Mouse (Mus musculus): Measurements from ENCODE around the gene Sema3e. TPM values are rescaled to one million over a fixed set of nuclear protein-coding genes. Genes with fewer than 3 reads are reported as not detected.

The Sema3e gene
- total RNA-seq, 2 experiments from 2014 or later, result 0.49 to 0.56 TPM

- no peak for DNase-seq
Measured at GRCm38 (mm10) chr5:14206794-14207193, 181.7 kb downstream of the Sema3e start.

GRCm38 (mm10) chr5:14209962-14210361 lies 184.9 kb downstream of the Sema3e start:
- DNase-seq, result no peak

DNA sequence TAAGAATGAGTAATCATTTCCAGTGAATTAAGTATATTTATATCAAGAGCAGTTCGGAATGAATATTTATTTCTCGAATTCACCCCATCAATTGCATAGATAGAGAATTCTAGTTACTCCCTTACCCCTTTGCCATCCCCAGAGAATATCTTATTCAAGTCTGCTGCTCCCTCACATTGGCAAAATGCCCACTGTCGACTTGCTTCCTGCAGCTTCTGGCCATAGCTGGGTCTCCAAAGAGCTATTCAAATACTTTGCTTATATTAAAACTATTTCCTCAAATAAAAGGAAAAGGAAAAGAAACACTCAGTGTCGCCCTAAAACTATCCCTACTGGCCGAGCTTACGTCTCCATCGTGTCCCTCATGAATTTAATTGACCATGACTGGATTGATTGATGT lies 191.1 kb downstream of the Sema3e start:
- no peak for DNase-seq

DNA sequence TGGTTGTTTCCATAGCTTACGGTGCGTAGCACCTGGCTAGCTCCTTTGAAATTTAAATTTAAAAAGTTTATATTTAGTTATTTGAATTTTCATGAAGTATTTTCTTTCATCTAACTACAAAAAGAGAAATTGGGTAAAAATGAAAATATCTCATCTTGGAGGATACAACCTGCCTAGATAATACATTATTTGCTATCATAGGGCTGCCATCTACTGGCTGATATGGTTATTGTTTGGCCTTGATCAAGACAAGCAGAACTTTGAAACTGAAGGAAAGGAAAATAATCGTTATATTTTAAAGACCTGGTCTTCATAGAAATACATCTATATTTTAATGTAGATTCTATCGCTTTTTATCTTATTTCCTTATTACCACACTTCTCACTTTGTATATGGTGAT lies 193.6 kb downstream of the Sema3e start:
- DNase-seq, result no peak

- peak in 1 of 2 experiments; percentile 1 for DNase-seq
Measured at GRCm38 (mm10) chr5:14224509-14224908, 199.4 kb downstream of the Sema3e start.

GRCm38 (mm10) chr5:14231027-14231426 lies 206.0 kb downstream of the Sema3e start:
- DNase-seq, result no peak

- peak; percentile 23 to 35 for DNase-seq
Measured at GRCm38 (mm10) chr5:14252583-14252982, 227.5 kb downstream of the Sema3e start.

DNA sequence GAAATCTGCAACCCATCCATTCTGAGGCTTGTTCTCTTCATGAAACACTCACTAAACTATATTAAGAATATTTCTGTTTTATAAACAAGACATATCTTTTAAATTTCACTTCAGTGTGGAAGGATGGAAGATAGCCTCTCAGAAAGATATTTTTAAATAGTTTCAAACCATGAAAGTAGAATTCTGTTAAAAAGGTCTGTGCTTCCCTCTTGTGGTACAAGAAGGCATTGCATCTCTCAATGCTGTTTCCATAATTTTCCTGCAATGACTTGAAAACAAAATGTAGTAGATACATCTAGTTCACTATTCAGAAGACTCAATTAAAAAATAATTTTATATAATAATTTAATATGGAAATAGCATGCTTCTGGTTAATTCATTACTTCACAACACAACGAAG lies 228.3 kb downstream of the Sema3e start:
- DNase-seq, result no peak

DNA sequence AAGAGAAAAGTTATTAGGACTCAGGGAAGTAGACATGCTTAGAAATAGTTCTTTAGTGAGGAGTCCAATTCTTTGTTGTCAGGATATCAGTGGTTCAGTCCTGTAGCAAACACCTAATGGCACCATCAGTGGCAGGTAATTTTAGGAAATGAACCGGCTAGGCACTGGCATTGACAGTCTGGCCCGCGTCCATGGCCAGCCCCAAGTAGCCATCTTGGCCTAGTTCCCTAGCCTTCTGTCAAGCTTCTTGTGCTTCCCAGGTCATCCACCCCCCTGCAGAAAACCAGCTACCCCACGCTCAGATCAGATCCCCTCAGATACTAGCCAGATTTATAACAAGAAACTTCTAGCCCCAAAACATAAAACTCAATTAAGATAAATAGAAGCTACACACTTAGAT lies 235.1 kb downstream of the Sema3e start:
- DNase-seq, result no peak

DNA sequence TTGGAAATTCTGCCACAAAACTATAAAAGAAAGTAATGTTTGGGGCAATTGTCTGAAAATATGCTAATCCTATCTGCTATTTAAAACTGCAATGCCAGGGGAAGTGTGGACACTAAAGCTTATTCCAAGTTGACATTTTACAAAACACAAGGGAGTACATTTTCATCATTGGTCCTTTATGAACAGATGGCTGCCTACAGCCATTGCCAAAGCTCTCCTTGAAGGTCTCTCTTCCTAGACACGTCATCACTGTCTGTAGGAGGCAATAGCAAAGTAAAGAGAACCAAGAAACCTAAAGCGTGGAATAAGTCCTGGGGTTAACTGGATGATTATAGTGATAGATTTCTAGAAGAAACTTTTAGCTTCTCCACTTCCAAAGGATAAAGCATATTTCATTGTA lies 242.3 kb downstream of the Sema3e start:
- DNase-seq, result no peak

Other genes starting within 250 kb of the Sema3e start
- not detected for gene Speer3, start 233.7 kb upstream of the Sema3e start, total RNA-seq (2021)